Mouse (Mus musculus) left cerebral cortex, postnatal 10 days (tissue): ENCODE results near the gene Zfhx3. TPM values are rescaled to one million over a fixed set of nuclear protein-coding genes. Genes with fewer than 3 reads are reported as not detected.
"Not testable (repeated sequence)": the region's sequence is repeated elsewhere in the genome, so short reads cannot be mapped to it uniquely, and the experiment has no call there.

ENCODE experiments used
- DNase-seq, 2 experiments: peaks; one replicate each; pipeline ENCODE4 v3.0.0; 2021 to 2022; ENCODE audit warnings: low spot score in 2 of 2, mixed read lengths in 1 of 2; ENCODE audit errors: extremely low spot score in 1 of 2
- intact Hi-C: fragments of 180-260 bp; cut with DNase I; formaldehyde crosslinking; loops from one replicate; pipeline ENCODE4 v1.15.1; 2025
- total RNA-seq, 2 experiments: library from RNA; stranded (reverse); gene quantifications; 2 replicates each; pipeline ENCODE4 v1.2.3; 2021

Gene Zfhx3
- 1 to 10 TPM; 3.9 to 4.4 TPM for total RNA-seq

- intact Hi-C loops: loop anchor here (10.0 kb wide), 1 partner anchor 337 kb away; no protein-coding TSS in a partner anchor
- no peak for DNase-seq
Observed at GRCm38 (mm10) chr8:107941922-107942694, at the start of gene Zfhx3. TSS of gene Zfhx3 (plus strand) at chr8:107942644.

GRCm38 (mm10) chr8:107918984-107919383 lies 23.5 kb upstream of the Zfhx3 start:
- intact Hi-C loops: no loop called here
- DNase-seq: no peak

GRCm38 (mm10) chr8:107926149-107926548 lies 16.3 kb upstream of the Zfhx3 start:
- no peak for DNase-seq
- intact Hi-C loops: no loop called here

- intact Hi-C loops: no loop called here
- DNase-seq: no peak
Observed at GRCm38 (mm10) chr8:107936725-107937124, 5.7 kb upstream of the Zfhx3 start.

- DNase-seq, intact Hi-C loops: not testable (repeated sequence)
Observed at GRCm38 (mm10) chr8:107938231-107938630, 4.2 kb upstream of the Zfhx3 start.

- intact Hi-C loops: loop anchor here (10.0 kb wide), 1 partner anchor 335 kb away; no protein-coding TSS in a partner anchor
- no peak for DNase-seq
Observed at GRCm38 (mm10) chr8:107940181-107940580, 2.3 kb upstream of the Zfhx3 start.

GRCm38 (mm10) chr8:107942752-107943510 lies 487 bp downstream of the Zfhx3 start:
- DNase-seq: no peak
- intact Hi-C loops: loop anchor here (10.0 kb wide), 1 partner anchor 338 kb away; no protein-coding TSS in a partner anchor

- DNase-seq: no peak
- intact Hi-C loops: loop anchor here (10.0 kb wide), 1 partner anchor 339 kb away; no protein-coding TSS in a partner anchor
Observed at GRCm38 (mm10) chr8:107943550-107944348, 1.3 kb downstream of the Zfhx3 start.

- intact Hi-C loops: loop anchor here (10.0 kb wide), 1 partner anchor 340 kb away; no protein-coding TSS in a partner anchor
- DNase-seq: no peak
Observed at GRCm38 (mm10) chr8:107944676-107945600, 2.5 kb downstream of the Zfhx3 start.

- no peak for DNase-seq
- intact Hi-C loops: loop anchor here (10.0 kb wide), 1 partner anchor 342 kb away; no protein-coding TSS in a partner anchor
Observed at GRCm38 (mm10) chr8:107946888-107947287, 4.4 kb downstream of the Zfhx3 start.

- peak in 1 of 2 experiments; percentile 31 for DNase-seq
- intact Hi-C loops: loop anchor here (5.0 to 10.0 kb wide), 3 partner anchors 146 to 1459 kb away; no protein-coding TSS in a partner anchor
Observed at GRCm38 (mm10) chr8:107955887-107956286, 13.4 kb downstream of the Zfhx3 start.

GRCm38 (mm10) chr8:107957566-107957965 lies 15.1 kb downstream of the Zfhx3 start:
- no peak for DNase-seq
- intact Hi-C loops: loop anchor here (5.0 to 10.0 kb wide), 3 partner anchors 145 to 1457 kb away; no protein-coding TSS in a partner anchor

GRCm38 (mm10) chr8:107960466-107960865 lies 18.0 kb downstream of the Zfhx3 start:
- intact Hi-C loops: no loop called here
- no peak for DNase-seq

- intact Hi-C loops: no loop called here
Observed at GRCm38 (mm10) chr8:107960878-107961277, 18.4 kb downstream of the Zfhx3 start.

GRCm38 (mm10) chr8:107972198-107972597 lies 29.8 kb downstream of the Zfhx3 start:
- no peak for DNase-seq
- intact Hi-C loops: no loop called here

More at GRCm38 (mm10) chr8:107960878-107961277, 18.4 kb downstream of the Zfhx3 start:
- no peak for DNase-seq

- intact Hi-C loops: no loop called here
- no peak for DNase-seq
Observed at GRCm38 (mm10) chr8:107974451-107974850, 32.0 kb downstream of the Zfhx3 start.

GRCm38 (mm10) chr8:107978247-107978646 lies 35.8 kb downstream of the Zfhx3 start:
- intact Hi-C loops: no loop called here
- DNase-seq: no peak

GRCm38 (mm10) chr8:107980618-107981017 lies 38.2 kb downstream of the Zfhx3 start:
- DNase-seq: no peak
- intact Hi-C loops: no loop called here
